Mouse (Mus musculus) thymus, postnatal 0 days (tissue): ENCODE results near the gene Dexi. TPM values are rescaled to one million over a fixed set of nuclear protein-coding genes. Genes with fewer than 3 reads are reported as not detected.

Source experiments
- DNase-seq: peaks from one replicate; pipeline ENCODE4 v3.0.0-alpha.2; 2015; ENCODE audit warnings: low spot score
- polyA plus RNA-seq: library from polyadenylated mRNA; unstranded; fragments of >200 nt; fragmentation: Nextera tagmentation; extraction: Ambion mirVana; gene quantifications from 2 replicates; pipeline ENCODE4 v1.2.1, GENCODE M21; 2015

Gene Dexi
- polyA plus RNA-seq, 1 experiment from 2014 or later: 35.2 TPM

- no peak for DNase-seq
Observed at GRCm38 (mm10) chr16:10540763-10541597, 1.9 kb downstream of the Dexi start.

- no peak for DNase-seq
Observed at GRCm38 (mm10) chr16:10536961-10537360, 5.9 kb downstream of the Dexi start.

- no peak for DNase-seq
Observed at GRCm38 (mm10) chr16:10536323-10536722, 6.5 kb downstream of the Dexi start.

- DNase-seq: no peak
Observed at GRCm38 (mm10) chr16:10534567-10534966, 8.3 kb downstream of the Dexi start.

- DNase-seq: no peak
Observed at GRCm38 (mm10) chr16:10533781-10534180, 9.1 kb downstream of the Dexi start.

- no peak for DNase-seq
Observed at GRCm38 (mm10) chr16:10530179-10530578, 12.7 kb downstream of the Dexi start.

- DNase-seq: no peak
Observed at GRCm38 (mm10) chr16:10528382-10528781, 14.5 kb downstream of the Dexi start.

- DNase-seq: no peak
Observed at GRCm38 (mm10) chr16:10527046-10527644, 15.7 kb downstream of the Dexi start.

GRCm38 (mm10) chr16:10525610-10525980 lies 17.3 kb downstream of the Dexi start:
- DNase-seq: no peak

- peak; percentile 60 for DNase-seq
Observed at GRCm38 (mm10) chr16:10524866-10525609, 17.8 kb downstream of the Dexi start.

GRCm38 (mm10) chr16:10523650-10524049 lies 19.2 kb downstream of the Dexi start:
- no peak for DNase-seq

GRCm38 (mm10) chr16:10522811-10523210 lies 20.0 kb downstream of the Dexi start:
- DNase-seq: peak; percentile 71

- peak; percentile 72 for DNase-seq
Observed at GRCm38 (mm10) chr16:10520908-10521614, 21.8 kb downstream of the Dexi start.

- DNase-seq: no peak
Observed at GRCm38 (mm10) chr16:10518030-10518429, 24.8 kb downstream of the Dexi start.

- no peak for DNase-seq
Observed at GRCm38 (mm10) chr16:10515953-10516572, 26.8 kb downstream of the Dexi start.

GRCm38 (mm10) chr16:10511134-10511520 lies 31.7 kb downstream of the Dexi start:
- no peak for DNase-seq

GRCm38 (mm10) chr16:10510477-10511133 lies 32.2 kb downstream of the Dexi start:
- DNase-seq: no peak

GRCm38 (mm10) chr16:10508691-10509090 lies 34.2 kb downstream of the Dexi start:
- no peak for DNase-seq

GRCm38 (mm10) chr16:10507445-10507844 lies 35.4 kb downstream of the Dexi start:
- DNase-seq: no peak

- DNase-seq: no peak
Observed at GRCm38 (mm10) chr16:10503058-10503457, 39.8 kb downstream of the Dexi start.

GRCm38 (mm10) chr16:10501865-10502264 lies 41.0 kb downstream of the Dexi start:
- peak; percentile 51 for DNase-seq
